Mouse (Mus musculus) c-Kit-negative CD71-positive TER-119-positive erythroid progenitor cells, embryonic 14.5 days (primary cell): ENCODE measurements around the gene Dnajb4.

Experiments used
- DNase-seq: peaks from one replicate; pipeline ENCODE4 v3.0.0-alpha.2; 2013; ENCODE audit warnings: low read depth, low spot score

The Dnajb4 gene

DNA sequence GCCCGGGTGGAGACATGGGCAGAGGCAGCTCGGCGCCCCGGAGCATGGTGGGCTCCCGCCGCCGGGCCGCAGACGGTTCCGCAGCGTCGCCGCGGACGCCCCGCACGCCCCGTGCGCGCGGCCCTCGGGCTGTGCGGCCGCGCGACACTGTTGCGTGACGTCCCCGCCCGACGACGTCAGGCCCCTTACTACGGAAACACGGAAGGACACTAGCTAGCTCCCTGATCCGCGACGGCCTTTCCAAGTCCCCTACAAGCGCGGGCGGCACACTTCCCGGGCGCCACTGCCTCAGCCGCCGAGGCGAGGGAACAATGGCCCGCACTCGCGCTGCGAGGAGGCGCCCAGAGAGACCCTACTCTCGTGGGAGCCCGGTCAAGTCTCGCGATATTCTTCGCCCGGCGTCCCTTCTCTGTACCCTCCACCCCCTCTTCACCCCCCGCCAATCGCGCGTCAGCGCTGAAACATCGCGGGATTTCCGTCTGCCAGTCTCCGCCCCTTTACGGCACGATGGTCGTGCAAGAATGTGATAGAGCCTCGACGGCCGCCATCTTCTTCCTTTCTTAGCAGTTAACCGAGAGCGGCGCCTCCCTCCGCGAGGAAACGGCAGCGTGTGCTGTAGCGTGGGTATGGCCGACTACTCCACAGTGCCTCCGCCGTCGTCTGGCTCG lies at the start of gene Dnajb4, which contains the start of gene Fubp1:
Gene Dnajb4, minus strand, starts transcription at position 336 of the 668 bp plus-strand sequence.
Gene Fubp1, plus strand, starts transcription at position 456 of the 668 bp plus-strand sequence.
- peak; percentile 99 for DNase-seq

DNA sequence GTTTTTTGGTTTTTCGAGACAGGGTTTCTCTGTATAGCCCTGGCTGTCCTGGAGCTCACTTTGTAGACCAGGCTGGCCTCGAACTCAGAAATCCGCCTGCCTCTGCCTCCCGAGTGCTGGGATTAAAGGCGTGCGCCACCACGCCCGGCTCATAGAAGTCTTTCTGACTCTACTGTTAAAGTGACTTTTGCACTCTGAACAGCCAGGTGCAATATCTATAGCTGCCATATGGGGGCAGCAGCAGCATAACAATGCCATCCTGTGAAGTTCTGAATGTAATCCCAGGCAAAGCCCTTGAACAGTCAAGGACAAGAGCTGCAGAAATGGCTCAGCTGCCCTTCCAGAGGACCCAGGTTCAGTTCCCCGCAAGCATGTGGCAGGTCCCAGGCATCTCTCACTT lies 49.3 kb upstream of the Dnajb4 start:
- DNase-seq = peak; percentile 48

DNA sequence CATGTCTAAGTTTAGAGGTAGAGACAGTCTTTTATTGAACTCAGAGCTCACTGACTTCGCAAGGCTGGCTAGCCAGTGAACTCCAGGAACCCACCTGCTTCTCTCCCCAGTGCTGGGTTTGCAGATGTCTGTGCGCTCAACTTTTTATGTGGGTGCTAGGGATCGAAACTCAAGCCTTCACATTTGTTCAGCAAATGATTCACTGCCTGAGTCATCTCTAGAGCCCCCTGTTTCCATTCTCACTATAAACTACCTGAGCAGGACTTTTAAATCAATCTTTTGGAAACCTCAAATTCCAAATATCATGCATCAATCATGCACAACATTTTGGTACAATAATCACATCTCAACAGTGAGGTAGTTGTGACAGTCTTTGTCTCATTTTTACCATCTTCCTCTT lies 47.4 kb upstream of the Dnajb4 start:
- no peak for DNase-seq

DNA sequence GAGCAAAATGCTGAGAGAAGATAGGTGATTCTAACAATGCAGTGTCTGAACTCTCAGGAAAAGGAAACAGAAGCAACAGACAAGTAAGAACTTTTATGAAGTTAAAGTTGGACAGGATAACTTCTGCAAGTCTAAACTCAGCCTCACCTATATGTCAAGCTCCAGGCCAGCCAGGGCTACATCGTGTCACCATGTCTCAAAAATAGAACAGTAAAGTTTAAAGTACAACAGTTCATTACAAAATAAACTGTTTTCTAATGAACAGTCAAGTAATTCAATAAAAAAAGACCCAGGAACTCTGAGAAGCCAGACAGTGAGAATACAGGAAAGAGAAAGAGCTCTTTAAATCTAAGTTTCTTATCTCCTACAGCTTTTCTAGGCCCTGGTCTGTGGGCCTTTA lies 40.4 kb upstream of the Dnajb4 start:
- no peak for DNase-seq

DNA sequence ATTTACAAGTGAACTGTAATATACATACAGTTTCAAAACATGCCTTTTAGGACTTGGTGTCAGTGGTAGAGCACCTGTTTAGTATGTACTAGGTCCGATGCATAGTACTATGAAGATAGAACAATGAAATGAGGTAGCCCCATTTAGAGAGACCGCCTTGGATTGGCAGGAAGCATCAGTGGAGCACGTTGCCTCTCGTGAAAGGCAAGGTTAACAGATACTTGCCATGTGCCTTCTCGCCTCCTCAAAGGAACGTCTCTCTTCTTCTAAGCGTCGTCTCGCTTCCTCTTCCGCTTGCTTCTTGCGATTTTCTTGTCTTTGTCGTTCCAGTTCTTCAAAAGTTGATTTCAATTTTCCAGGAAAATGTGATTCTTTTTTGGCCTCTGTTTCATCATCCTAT lies 37.6 kb upstream of the Dnajb4 start:
- DNase-seq = no peak

DNA sequence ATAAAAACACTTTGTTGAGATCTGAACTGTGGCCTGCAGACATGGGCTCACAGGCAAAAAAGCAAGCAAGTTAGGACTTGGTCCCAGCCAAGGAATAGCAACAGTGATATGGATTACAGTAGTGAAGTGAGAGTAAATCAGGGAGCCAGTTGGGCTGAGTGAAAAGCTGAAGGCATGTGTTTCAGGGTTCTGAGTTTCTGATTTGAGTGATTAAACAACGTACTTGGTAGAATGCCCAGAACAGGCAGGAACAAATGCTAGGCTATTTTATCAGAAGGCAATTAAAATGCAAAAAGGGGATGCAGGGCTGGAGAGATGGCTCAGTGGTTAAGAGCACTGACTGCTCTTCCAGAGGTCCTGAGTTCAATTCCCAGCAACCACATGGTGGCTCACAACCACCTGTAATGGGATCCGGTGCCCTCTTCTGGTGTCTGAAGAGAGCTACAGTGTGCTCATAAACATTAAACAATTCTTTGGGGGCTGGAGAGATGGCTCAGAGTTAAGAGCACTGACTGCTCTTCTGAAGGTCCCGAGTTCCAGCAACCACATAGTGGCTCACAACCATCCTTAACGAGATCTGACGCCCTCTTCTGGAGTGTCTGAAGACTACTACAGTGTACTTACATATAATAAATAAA lies 35.3 kb upstream of the Dnajb4 start:
- DNase-seq = no peak

DNA sequence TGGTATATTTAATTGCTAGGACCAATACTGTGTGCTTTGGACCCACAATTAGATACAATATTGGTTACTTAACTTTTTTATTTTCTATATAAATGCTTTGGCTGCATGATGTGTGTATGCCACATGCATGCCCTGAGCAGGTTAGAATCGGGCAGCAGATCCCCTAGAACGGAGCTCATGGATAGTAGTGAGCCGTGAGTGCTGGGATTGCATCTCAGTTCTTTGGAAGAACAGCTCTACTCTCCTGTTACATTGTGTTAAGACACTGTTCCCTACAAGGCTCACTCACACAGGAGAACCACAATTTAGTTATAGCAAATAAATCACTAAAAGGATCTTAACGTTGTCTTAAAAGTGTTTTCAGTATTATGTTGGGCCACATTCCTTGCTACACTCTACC lies 33.2 kb upstream of the Dnajb4 start:
- DNase-seq = no peak

DNA sequence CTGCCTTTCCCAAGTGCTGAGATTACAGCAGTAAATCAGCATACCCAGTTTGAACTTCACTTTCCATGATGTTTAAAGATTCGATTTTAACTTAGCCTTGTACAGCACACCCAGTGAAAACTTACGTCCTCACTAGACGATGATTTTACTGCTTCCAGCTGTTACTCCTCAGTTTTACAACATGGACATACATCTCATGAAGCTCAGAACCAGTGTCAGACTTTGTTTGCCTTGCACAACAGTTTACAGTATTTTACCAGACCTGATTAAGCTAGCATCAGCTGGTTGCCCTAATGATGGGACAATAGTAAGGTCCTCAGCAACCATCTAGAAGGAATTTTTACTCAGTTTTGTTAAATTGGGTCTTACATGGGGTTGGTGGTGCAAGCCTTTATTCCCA lies 31.0 kb upstream of the Dnajb4 start:
- no peak for DNase-seq

DNA sequence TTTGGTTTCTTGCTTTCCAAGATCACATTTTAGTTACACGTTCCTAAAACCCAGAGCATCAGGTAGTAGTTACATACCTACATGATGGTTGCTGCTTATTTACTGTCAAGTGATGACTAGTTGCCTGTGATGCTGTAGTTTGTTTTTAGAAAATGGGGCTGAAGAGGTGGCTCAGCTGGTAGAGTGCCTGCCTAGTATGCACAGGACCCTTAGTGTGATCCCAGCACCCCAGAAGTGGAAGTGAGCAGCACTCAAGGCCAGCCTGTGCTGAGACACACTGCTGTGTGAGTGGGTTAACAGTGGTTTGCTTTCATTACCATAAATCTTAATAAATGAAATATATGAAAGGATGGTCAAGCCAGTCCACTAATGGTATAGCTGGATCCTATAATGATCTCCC lies 29.5 kb upstream of the Dnajb4 start:
- DNase-seq = no peak

DNA sequence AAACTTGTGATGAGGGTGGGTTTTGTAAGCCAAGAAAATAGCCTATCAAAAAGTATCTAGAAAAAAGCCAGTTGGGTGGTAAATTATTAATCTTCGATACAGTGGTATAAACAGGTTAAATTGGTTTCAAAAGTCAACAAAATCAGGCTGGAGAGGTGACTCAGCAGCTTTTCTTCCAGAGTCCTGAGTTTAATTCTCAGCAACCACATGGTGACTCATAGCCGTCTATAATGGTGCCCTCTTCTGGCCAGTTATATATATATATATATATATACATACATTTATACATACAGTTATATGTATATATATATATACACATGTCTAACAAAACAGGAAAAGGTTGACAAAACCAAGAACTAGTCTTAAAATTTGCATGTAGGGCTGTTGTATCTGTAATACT lies 28.7 kb upstream of the Dnajb4 start:
- DNase-seq = peak; percentile 54

DNA sequence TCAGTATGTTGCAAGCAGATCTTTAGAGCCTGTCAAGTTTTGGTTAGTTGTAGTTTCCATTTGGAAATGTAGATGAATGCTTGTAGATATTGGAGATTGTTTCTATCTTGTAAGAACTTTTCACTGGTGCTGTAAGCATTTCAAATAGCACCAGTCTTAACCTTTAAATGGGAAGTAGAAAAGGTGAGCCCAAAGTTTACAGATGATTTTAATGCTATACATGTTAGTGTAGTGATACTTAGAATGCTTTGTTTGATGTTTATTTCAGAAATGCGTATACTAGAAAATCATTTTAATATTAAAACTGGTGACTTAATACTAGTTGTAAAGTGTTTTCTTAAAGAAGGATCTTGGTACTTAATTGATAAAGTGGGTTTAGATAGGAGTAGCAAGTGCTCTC lies 25.7 kb upstream of the Dnajb4 start:
- DNase-seq = no peak

DNA sequence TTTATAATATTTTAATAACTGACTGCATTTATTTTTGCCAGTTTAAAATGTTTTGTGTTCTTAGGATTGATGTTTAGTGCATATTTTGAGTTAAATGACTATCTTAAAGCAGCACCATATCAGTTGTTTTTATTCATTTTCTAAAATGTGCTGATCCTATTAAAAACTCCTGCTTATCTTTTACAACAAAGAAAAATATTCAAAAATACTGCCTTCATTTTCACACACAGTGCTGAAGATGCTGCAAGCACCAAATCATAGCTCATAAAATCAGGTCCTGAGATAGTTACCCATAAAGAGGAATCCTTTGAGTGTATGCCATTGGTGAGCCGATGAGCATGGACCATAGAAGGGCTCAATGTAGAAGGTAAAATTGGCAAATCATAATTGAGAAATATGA lies 25.1 kb upstream of the Dnajb4 start:
- DNase-seq = no peak

DNA sequence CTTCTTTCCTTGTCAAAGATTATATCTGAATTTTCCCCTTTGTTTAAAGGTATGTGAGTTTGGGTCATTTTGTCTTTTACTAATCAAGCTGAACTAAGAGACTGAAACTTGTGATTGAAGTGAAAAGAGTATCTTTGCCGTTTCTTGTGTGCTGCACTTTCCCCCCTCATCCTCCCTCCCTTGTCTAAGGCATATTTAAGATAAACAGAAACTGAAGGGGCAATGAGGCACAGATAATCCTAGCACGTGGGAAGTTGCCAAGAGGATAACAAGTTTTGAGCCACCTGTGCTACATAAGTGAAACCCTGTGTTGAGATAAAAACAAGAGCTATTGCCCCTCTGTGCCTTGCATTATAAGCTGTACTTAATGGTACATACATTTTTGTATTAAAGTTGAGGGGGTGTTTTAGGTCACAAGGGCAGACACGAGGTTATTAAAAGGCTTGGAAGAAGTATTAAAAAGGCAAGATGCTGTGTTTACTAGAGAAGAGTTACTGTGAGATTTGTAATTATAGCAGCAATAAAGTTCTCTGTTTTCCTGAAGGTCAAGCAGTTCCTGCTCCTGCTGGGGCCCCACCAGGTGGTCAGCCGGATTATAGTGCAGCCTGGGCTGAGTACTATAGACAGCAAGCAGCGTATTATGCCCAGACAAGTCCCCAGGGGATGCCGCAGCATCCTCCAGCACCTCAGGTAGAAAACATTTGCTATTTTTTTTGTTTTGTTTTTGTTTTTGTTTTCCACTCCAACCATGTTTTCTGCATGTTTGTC lies 21.4 kb upstream of the Dnajb4 start:
- no peak for DNase-seq

DNA sequence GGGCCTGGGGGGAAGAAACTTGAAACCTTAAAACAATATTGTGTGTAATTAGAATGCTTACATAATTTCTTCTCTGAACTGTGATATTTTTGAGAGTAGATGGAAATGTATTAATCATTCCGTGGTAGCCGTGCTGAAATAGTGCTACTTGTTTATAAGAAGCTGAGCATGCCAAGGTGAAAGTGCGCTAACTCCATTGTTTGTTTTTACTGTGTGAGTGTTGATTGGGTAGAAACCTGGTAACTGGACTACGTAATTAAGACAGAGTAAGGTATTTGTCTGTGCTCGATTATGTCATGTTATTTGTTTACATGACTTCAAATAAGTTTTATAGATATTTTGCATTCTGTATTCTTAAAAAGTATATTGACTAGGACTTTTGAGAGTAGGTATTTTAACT lies 19.2 kb upstream of the Dnajb4 start:
- no peak for DNase-seq

DNA sequence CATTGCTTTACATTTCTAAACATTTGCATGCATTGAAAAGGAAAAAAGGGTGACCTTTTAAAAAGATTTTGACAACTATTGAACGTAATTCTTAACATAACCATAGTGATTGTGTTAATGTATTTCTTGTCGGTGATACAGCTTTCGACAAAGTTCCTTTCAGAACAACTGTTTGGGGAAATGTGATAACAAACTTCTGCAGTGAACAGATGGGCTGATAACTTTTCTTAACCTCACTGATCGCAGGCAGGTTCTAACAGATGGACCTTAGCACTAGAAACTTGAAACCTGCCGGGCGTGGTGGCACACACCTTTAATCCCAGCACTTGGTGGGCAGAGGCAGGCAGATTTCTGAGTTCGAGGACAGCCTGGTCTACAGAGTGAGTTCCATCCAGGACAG lies 18.7 kb upstream of the Dnajb4 start:
- DNase-seq = no peak

DNA sequence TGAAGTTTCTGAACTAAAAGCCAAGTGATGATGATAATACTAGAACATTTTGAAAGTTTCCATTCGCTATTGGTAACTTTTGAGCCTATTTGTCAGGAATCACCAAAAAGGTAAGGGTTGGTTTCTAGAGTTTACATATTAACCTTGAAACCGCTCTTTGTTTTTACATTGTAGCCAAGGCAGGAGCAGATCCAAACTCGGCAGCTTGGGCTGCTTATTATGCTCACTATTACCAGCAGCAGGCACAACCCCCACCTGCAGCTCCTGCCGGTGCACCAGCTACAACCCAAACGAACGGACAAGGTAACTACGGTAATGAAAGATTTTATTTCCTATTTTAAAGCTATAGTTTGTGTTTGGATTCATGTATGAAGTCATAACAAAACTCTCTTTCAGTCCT lies 15.8 kb upstream of the Dnajb4 start:
- no peak for DNase-seq

DNA sequence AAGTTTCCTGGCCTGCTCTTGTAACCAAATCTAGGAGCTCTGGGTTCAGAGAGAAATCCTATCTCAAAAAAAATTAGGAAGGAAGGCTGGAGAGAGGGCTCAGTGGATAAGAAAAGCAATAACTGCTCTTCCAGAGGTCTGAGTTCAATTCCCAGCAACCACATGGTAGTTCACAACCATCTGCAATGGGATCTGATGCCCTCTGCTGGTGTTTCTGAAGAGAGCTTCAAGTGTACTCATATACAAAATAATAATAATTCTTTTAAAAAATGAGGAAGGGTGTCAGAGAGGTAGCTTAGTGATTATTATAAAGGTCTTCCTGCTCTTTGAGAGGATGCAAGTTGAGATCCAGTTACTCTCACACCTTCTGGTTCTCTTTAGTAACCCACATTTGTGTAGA lies 14.8 kb upstream of the Dnajb4 start:
- no peak for DNase-seq

DNA sequence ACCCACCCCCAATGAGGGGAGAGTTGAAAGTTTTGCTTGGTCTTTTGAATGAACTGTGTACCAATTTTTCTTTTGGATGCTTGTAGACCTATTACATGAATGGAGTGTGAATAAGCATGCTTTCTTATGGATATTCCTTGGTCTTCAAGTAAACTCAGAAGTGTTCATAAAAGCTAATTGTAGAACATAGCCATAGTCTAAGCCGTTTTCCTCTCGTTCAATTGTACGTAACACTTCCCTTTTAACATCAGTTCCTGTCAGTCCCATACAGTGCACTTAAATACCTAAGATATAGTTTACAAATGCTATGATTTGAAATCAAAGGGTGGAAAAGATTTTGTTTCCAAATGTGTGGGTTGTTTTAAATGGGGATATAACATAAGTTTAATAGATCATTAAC lies 3.3 kb upstream of the Dnajb4 start:
- DNase-seq = no peak

DNA sequence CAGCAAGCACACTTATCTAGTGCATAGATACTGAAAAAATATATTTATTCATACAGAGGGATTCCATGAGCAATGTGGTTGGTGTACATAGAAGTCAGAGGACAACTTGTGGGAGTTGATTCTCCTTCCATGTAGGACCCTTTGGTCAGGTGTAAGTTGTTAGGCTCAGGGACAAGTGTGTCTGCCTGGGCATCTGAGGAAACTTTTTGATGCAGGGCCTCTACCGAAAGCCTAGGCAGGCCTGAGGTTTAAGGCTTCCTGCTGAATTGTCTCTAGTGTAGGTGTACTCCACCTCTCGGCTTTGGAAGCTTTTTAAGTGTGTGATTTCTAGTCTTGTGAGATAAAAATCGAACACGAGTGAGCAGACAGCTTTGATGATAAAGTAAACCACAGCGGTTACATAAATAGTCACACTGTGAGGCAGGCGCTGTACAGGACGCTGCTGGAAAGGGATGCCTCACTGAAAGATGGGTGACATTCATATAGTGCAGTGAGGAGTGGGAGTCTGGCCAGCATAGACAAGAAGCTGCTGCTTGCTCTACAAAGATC lies 1.7 kb upstream of the Dnajb4 start:
- no peak for DNase-seq

DNA sequence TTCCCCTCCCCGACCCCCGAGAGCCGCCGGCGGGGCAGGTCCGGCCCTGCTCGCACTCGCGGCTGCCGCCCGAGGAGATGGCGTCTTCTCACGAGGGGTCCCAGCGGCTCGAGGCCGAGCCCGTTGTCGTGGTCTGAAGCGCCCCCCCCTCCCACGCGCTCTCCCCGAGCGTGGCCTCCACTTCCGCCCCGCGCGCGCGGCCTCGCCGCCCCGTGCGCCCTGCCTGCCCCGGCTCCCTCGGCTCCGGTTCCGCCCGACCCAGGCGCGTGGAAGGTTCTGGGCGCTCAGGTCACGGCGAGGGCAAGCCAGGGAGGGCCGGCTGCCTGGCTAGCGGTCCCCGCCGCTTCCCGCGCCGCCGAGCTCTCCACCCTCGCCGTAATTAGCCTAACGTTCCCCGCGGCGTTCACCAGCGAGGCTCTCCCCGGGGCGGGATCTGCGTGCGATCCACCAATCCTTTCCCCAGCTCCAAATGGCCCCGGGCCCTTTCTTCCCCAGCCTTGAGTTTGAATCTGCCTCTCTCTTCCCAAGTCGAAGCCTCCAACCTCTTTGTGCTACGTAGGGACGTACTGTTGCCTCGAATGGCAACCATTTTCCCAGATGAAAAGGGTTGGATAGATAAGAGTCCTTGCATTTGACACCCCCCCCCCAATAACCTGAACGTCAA lies 758 bp upstream of the Dnajb4 start:
- peak; percentile 46 for DNase-seq

DNA sequence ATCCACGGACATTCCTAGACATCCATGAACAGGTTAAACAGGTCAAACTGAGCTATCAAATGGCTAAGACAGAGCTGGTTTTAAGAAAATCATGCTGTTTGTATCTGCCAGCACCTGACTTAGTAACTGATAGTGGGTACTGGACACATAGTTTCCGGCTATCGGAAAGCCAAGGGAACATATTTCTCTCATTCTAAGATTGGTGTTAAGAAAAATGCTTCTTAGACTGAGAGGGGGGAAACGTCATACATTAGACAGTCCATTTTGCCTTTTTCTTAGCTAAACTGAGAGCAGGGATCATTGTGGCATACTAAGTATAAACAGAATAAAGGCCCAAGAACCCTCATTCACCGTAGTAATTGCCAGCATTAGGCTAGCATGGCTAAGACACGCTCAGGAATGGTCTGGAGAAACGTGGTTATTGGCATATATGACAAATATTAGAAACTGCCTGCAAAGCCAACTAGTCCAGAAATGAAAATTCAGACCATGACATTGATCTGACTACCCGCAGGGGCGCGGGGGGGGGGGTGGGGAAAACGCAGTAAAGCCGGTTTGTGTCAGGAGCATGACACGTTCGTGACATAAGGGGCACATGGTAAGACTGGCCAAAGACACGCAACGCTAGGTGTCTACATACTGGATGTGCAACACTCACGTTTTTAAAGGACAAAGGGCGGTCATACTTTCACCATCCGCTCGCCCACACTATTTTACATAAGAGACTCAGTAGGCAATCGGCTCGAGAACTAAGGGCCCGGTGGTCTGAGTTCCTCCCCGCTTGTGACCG lies 730 bp downstream of the Dnajb4 start:
- DNase-seq = peak; percentile 38
